Mouse (Mus musculus) layer of hippocampus, adult 11-12 months (tissue): ENCODE measurements at regions not wholly inside any gene's neighbourhood (a gene's known extent, or its start where the extent isn't known, plus 50 kb on each side); places are given as distances from the start of the nearest gene placed in this dataset.
"Not testable (repeated sequence)": the region's sequence is repeated elsewhere in the genome, so short reads cannot be mapped to it uniquely, and the experiment has no call there.

Source experiments
- DNase-seq: peaks from one replicate; pipeline ENCODE4 v3.0.0; 2022; ENCODE audit warnings: low spot score

GRCm38 (mm10) chr4:105648820-105649446 lies 140.7 kb upstream of the Gm12728 start:
- DNase-seq: no peak

GRCm38 (mm10) chr4:105649447-105649833 lies 140.2 kb upstream of the Gm12728 start:
- DNase-seq: no peak

GRCm38 (mm10) chr4:105656071-105656655 lies 133.5 kb upstream of the Gm12728 start:
- no peak for DNase-seq

GRCm38 (mm10) chr4:105658581-105658980 lies 131.1 kb upstream of the Gm12728 start:
- no peak for DNase-seq

GRCm38 (mm10) chr4:105676690-105677089 lies 113.0 kb upstream of the Gm12728 start:
- no peak for DNase-seq

GRCm38 (mm10) chr4:105690716-105691115 lies 99.0 kb upstream of the Gm12728 start:
- DNase-seq: no peak

GRCm38 (mm10) chr4:105692380-105692779 lies 97.3 kb upstream of the Gm12728 start:
- no peak for DNase-seq

GRCm38 (mm10) chr4:105695895-105696294 lies 93.8 kb upstream of the Gm12728 start:
- no peak for DNase-seq

GRCm38 (mm10) chr4:105697123-105697522 lies 92.5 kb upstream of the Gm12728 start:
- no peak for DNase-seq

GRCm38 (mm10) chr4:105702036-105702435 lies 87.6 kb upstream of the Gm12728 start:
- no peak for DNase-seq

GRCm38 (mm10) chr4:105703408-105703807 lies 86.3 kb upstream of the Gm12728 start:
- DNase-seq: no peak

GRCm38 (mm10) chr4:105704271-105704670 lies 85.4 kb upstream of the Gm12728 start:
- DNase-seq: no peak

GRCm38 (mm10) chr4:105705996-105706395 lies 83.7 kb upstream of the Gm12728 start:
- DNase-seq: no peak

- no peak for DNase-seq
Observed at GRCm38 (mm10) chr4:105708080-105708796, 81.4 kb upstream of the Gm12728 start.

- peak; percentile 49 for DNase-seq
Observed at GRCm38 (mm10) chr4:105713956-105714355, 75.7 kb upstream of the Gm12728 start.

- DNase-seq: no peak
Observed at GRCm38 (mm10) chr4:105718080-105718479, 71.6 kb upstream of the Gm12728 start.

GRCm38 (mm10) chr4:105728696-105729095 lies 61.0 kb upstream of the Gm12728 start:
- no peak for DNase-seq

GRCm38 (mm10) chr4:105730900-105731299 lies 58.8 kb upstream of the Gm12728 start:
- no peak for DNase-seq

GRCm38 (mm10) chr4:105735116-105735515 lies 54.6 kb upstream of the Gm12728 start:
- DNase-seq: not testable (repeated sequence)
